Comparison of ENCODE assay signal across 8 mouse cellular contexts in genomic region chr13:69761393-69761792, GRCm38 (mm10). TPM values are rescaled to one million over a fixed set of nuclear protein-coding genes. Genes with fewer than 3 reads are reported as not detected.
DNase-seq lines count a peak whose midpoint lies in the region; ATAC-seq lines count a peak whose summit lies in the region.

No protein-coding gene starts in this region.

- no peak for ATAC-seq in megakaryocyte-erythroid progenitor cell, adult 5-6 weeks (replicated peaks; ENCODE audit: low FRiP score, low TSS enrichment, poor library complexity, severe bottlenecking)
- ATAC-seq in midbrain, embryonic 15.5 days (replicated peaks) = no peak

- no peaks in the 10 kb centered on the region for H3K36me3 ChIP-seq in midbrain, embryonic 15.5 days (replicated peaks)

- 83% methylated on average over 10 of the region's 10 CpGs for WGBS in midbrain, embryonic 15.5 days

- no peak overlapping the region for H3K4me3 ChIP-seq in midbrain, embryonic 15.5 days

- no peaks in the 10 kb centered on the region for H3K4me1 ChIP-seq in midbrain, embryonic 15.5 days

- H3K4me2 ChIP-seq in midbrain, embryonic 15.5 days = no peak overlapping the region

- H3K27me3 ChIP-seq in midbrain, embryonic 15.5 days (replicated peaks) = no peaks in the 10 kb centered on the region

- H3K9me3 ChIP-seq in midbrain, embryonic 15.5 days = no peaks in the 10 kb centered on the region

- H3K9ac ChIP-seq in midbrain, embryonic 15.5 days = no peak overlapping the region

- DNase-seq in adrenal gland, adult 2 months = peak; percentile 6
- no peak for DNase-seq in adrenal gland, adult 8-10 months
- DNase-seq in brain, adult 2 months (ENCODE audit: low read depth, low spot score) = peak; percentile 98
- peak; percentile 62 for DNase-seq in gastrocnemius, postnatal 10 days
- DNase-seq in layer of hippocampus, postnatal 36 days = peak; percentile 76 to 80
- DNase-seq in right cerebral cortex, adult 2 months (ENCODE audit: low spot score in 2 of 2) = peak; percentile 86

- H3K27ac ChIP-seq in midbrain, embryonic 15.5 days = no peak overlapping the region

RNA-seq across cellular contexts. Expression of gene Ube2ql1, which starts 21.7 kb away (rescaled TPM):
- total RNA-seq in adrenal gland, adult 2 months (2021) = 1 to 10 TPM; 1.1 to 3.1 TPM
- polyA plus RNA-seq in adrenal gland, adult 2 months (2012; rRNA removed) = 2.0 and 2.8 TPM in 2 replicates
- total RNA-seq in adrenal gland, adult 8-10 months (2022) = 1 to 10 TPM in 3 of 4 experiments, under 1 TPM in 1; 0.68 to 2.6 (median 1.7) TPM
- total RNA-seq in gastrocnemius, postnatal 10 days (2021) = 1 to 10 TPM in 1 of 2 experiments, under 1 TPM in 1; 0.70 to 1.0 TPM
- 100 to 1,000 TPM; 192 to 209 TPM for total RNA-seq in layer of hippocampus, postnatal 36 days (2021)
- not detected in 2 replicates for total RNA-seq in megakaryocyte-erythroid progenitor cell, adult 5-6 weeks (2014; fragmentation: Nextera tagmentation)
- total RNA-seq in megakaryocyte-erythroid progenitor cell, adult 5-6 weeks (2017) = not detected in 2 replicates
- polyA plus RNA-seq in midbrain, embryonic 15.5 days (2015; fragmentation: Nextera tagmentation; extraction: Ambion mirVana) = 24.0 and 25.1 TPM in 2 replicates

RNA-seq across cellular contexts. Expression of gene Med10, which starts 40.8 kb away (rescaled TPM):
- total RNA-seq in adrenal gland, adult 2 months (2021) = 10 to 100 TPM; 49.7 to 72.5 TPM
- 27.5 and 33.5 TPM in 2 replicates for polyA plus RNA-seq in adrenal gland, adult 2 months (2012; rRNA removed)
- 10 to 100 TPM; 52.9 to 74.7 (median 62.3) TPM for total RNA-seq in adrenal gland, adult 8-10 months (2022)
- 10 to 100 TPM; 19.8 to 27.4 TPM for total RNA-seq in gastrocnemius, postnatal 10 days (2021)
- total RNA-seq in layer of hippocampus, postnatal 36 days (2021) = 10 to 100 TPM; 60.2 to 63.5 TPM
- 45.9 and 49.2 TPM in 2 replicates for total RNA-seq in megakaryocyte-erythroid progenitor cell, adult 5-6 weeks (2014; fragmentation: Nextera tagmentation)
- total RNA-seq in megakaryocyte-erythroid progenitor cell, adult 5-6 weeks (2017) = 58.6 and 103 TPM in 2 replicates
- 135 TPM in 2 replicates for polyA plus RNA-seq in midbrain, embryonic 15.5 days (2015; fragmentation: Nextera tagmentation; extraction: Ambion mirVana)

Comparison
In these comparisons a context has a peak if more than half of its experiments do, and no peak if none do; other contexts are left out.
1. RNA of gene Ube2ql1, which starts 21.7 kb away (total RNA-seq): 192 to 209 TPM in layer of hippocampus, postnatal 36 days; 1.1 to 3.1 TPM in adrenal gland, adult 2 months, 0.68 to 2.6 TPM in adrenal gland, adult 8-10 months, 0.70 to 1.0 TPM in gastrocnemius, postnatal 10 days and not detected in megakaryocyte-erythroid progenitor cell, adult 5-6 weeks; every median in the first group is over 10 times any median in the second.